Mouse (Mus musculus): ENCODE data around the gene Gpr84.

- TF ChIP-seq POLR2A (IDR thresholded peaks at IDR 0.05; ENCODE audit: insufficient read length, low read depth) (no peak), MYOG (IDR thresholded peaks at IDR 0.05; ENCODE audit: control insufficient read depth in 1 of 3, insufficient read depth in 1 of 3, insufficient read length in 2 of 3, low read depth in 2 of 3) (no peak), E2F4 (IDR thresholded peaks at IDR 0.05; ENCODE audit: insufficient read depth) (no peak), POLR2AphosphoS2 (IDR thresholded peaks at IDR 0.05; ENCODE audit: insufficient read length, low read depth) (no peak), CEBPB (IDR thresholded peaks at IDR 0.05; ENCODE audit: insufficient read depth, poor library complexity, severe bottlenecking) (no peak), MAX (IDR thresholded peaks at IDR 0.05; ENCODE audit: low read depth) (no peak), USF1 (IDR thresholded peaks at IDR 0.05; ENCODE audit: low read depth) (no peak), SRF (IDR thresholded peaks at IDR 0.05; ENCODE audit: control insufficient read depth, insufficient read length, low read depth) (no peak), TCF3 (IDR thresholded peaks at IDR 0.05; ENCODE audit: insufficient read length, low read depth) (no peak), TCF12 (IDR thresholded peaks at IDR 0.05; ENCODE audit: insufficient read depth, poor library complexity, severe bottlenecking) (no peak), MYOD1 (IDR thresholded peaks at IDR 0.05; ENCODE audit: control insufficient read depth in 1 of 3, insufficient read length in 2 of 3, low read depth in 2 of 3) (no peak), REST (IDR thresholded peaks at IDR 0.05; ENCODE audit: insufficient read depth, insufficient read length) (no peak)
These were observed 3.8 kb upstream of the Gpr84 start for GRCm38 (mm10) chr15:103314181-103314580.
